Mouse (Mus musculus): ENCODE measurements at regions not wholly inside any gene's neighbourhood (a gene's known extent, or its start where the extent isn't known, plus 50 kb on each side); places are given as distances from the start of the nearest gene placed in this dataset. TPM values are rescaled to one million over a fixed set of nuclear protein-coding genes. Genes with fewer than 3 reads are reported as not detected.

GRCm38 (mm10) chr1:195312426-195312825, 135.9 kb upstream of the Cr2 start:
- H3K27me3 ChIP-seq (replicated peaks): no peaks in the 10 kb centered on the region
- H3K9me3 ChIP-seq: no peaks in the 10 kb centered on the region
- H3K27ac ChIP-seq: no peak overlapping the region
- WGBS: 41% methylated on average over 2 of the region's 2 CpGs
- ATAC-seq (ENCODE audit: insufficient read depth, low FRiP score, low read depth): no peak
- H3K36me3 ChIP-seq: no peaks in the 10 kb centered on the region
- no peak overlapping the region for H3K4me2 ChIP-seq
- H3K4me3 ChIP-seq (replicated peaks): no peak overlapping the region
- no peaks in the 10 kb centered on the region for H3K4me1 ChIP-seq
- no peak overlapping the region for H3K9ac ChIP-seq

DNA sequence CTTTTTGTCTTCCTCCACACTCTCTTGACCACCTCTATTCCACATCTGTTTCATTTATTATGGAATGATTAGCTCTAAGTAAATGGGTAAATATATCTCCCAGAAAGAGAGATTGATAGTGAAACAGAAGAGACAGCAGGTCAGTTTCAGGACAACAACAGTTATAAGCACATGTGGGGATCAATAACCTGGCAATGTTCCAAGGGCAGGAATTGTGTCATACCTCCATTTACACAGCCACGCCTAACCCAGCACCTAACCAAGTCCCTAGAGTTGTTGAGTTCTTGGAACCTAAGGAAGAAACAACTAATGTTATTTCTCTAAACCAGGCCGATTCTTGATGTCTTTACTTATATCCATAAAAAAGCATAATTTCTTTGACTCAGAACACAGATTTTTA, 108.6 kb upstream of the Cr2 start:
- 77% methylated on average over 2 of the region's 2 CpGs for WGBS
- Histone ChIP-seq H3K27me3 (replicated peaks) (no peaks in the 10 kb centered on the region), H3K4me3 (replicated peaks) (no peak overlapping the region), H3K27ac (no peak overlapping the region), H3K9me3 (no peaks in the 10 kb centered on the region), H3K36me3 (no peaks in the 10 kb centered on the region), H3K4me2 (no peak overlapping the region), H3K9ac (no peak overlapping the region), H3K4me1 (no peaks in the 10 kb centered on the region)
- ATAC-seq (ENCODE audit: insufficient read depth, low FRiP score, low read depth): no peak

DNA sequence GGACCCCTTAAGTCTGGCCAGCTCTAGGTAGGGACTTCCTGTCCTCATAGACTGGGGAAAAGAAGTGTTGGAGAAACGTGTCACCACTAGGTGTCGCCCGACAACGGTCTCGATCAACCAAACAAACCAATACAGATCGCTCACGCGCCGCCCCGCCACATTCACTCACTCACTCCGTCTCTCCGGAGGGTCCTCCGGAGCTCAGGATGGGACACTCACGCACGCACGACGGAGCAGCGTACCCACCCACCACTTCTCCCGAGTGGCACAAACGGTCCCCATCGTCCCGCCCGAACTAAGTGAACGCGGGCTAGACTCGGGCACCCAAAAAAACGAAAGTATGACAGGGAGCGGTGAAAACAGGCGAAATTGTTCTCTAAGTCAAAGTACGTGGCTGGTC, 65.0 kb upstream of the Cr2 start:
- H3K9me3 ChIP-seq: no peaks in the 10 kb centered on the region
- H3K27me3 ChIP-seq (replicated peaks): no peaks in the 10 kb centered on the region
- 3% methylated on average over 29 of the region's 30 CpGs for WGBS
- H3K36me3 ChIP-seq: no peaks in the 10 kb centered on the region
- no peak overlapping the region for H3K4me2 ChIP-seq
- no peak overlapping the region for H3K27ac ChIP-seq
- no peak for ATAC-seq (ENCODE audit: insufficient read depth, low FRiP score, low read depth)
- H3K4me1 ChIP-seq: no peaks in the 10 kb centered on the region
- H3K9ac ChIP-seq: no peak overlapping the region
- no peak overlapping the region for H3K4me3 ChIP-seq (replicated peaks)

GRCm38 (mm10) chr1:195232658-195233057, 56.1 kb upstream of the Cr2 start:
- H3K36me3 ChIP-seq: no peaks in the 10 kb centered on the region
- ATAC-seq (ENCODE audit: insufficient read depth, low FRiP score, low read depth): 0 out of 2 replicates have a peak, but pooled peaks have one; percentile 43
- H3K9me3 ChIP-seq: no peaks in the 10 kb centered on the region
- H3K4me3 ChIP-seq (replicated peaks): no peak overlapping the region
- no peak overlapping the region for H3K4me2 ChIP-seq
- no peak overlapping the region for H3K27ac ChIP-seq
- no peaks in the 10 kb centered on the region for H3K27me3 ChIP-seq (replicated peaks)
- H3K9ac ChIP-seq: no peak overlapping the region
- H3K4me1 ChIP-seq: no peaks in the 10 kb centered on the region

DNA sequence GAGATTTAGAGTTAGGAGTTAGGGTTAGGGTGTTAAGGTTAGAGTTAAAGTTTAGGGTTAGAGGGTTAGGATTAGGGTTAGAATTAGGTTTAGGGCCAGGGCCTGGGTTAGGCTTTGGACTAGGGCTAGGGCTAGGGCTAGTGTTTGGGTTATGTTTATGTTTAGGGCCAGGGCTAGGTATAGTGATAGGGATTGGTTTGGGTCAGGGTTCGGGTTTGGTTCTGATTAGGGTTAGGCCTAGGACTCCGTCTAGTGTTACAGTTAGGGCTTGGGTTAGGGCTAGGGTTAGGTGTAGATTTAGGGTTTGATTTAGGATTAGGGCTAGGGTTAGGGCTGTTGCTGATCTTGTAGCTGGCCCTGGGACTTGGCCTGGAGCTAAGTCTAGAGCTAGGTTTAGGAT, 50.5 kb upstream of the Cr2 start:
- no peak overlapping the region for H3K4me2 ChIP-seq
- H3K4me1 ChIP-seq: no peaks in the 10 kb centered on the region
- no peaks in the 10 kb centered on the region for H3K9me3 ChIP-seq
- H3K27me3 ChIP-seq (replicated peaks): no peaks in the 10 kb centered on the region
- H3K36me3 ChIP-seq: no peaks in the 10 kb centered on the region
- no peak for ATAC-seq (ENCODE audit: insufficient read depth, low FRiP score, low read depth)
- no peak overlapping the region for H3K27ac ChIP-seq
- no peak overlapping the region for H3K4me3 ChIP-seq (replicated peaks)
- H3K9ac ChIP-seq: no peak overlapping the region
- WGBS: 83% methylated on average over 2 of the region's 2 CpGs

Small RNA genes lying in the stretch of these regions (microRNA-seq; reads per million reads assigned to microRNA genes)
- not detected for gene Gm24802
